Mouse (Mus musculus): ENCODE results near the gene Nfib.

DNA sequence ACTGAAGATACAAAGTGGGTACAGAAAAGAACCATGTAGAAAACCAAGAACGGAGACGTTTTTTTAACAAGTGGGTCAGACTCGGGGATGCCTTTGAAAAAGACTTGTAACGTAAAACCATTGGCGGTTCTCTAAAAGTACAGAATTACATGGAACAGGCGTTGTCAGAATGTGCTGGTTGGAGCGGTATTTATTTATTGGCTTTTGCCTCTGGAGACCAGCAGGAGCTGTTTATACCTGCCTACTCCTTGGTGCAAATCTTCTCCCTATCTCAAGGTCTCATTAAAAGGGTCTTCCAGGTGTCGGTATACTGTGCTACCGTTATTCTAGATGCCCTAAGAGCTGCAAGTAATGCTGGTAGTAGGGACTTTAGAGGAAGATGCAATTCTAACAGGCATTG is 166.7 kb downstream of the Nfib start:
- TF ChIP-seq POLR2A (IDR thresholded peaks at IDR 0.05; ENCODE audit: borderline replicate concordance, control insufficient read depth, low read depth, low read length): no peak
- no peak for TF ChIP-seq CTCF (IDR thresholded peaks at IDR 0.05; ENCODE audit: control insufficient read depth, insufficient read depth, low read length)

Measured in bone marrow, adult 2 months (tissue).